Mouse (Mus musculus): ENCODE measurements around the gene Tuba4a. TPM values are rescaled to one million over a fixed set of nuclear protein-coding genes. Genes with fewer than 3 reads are reported as not detected.

The Tuba4a gene
- polyA plus RNA-seq, 1 experiment from 2014 or later: 22.2 TPM

GRCm38 (mm10) chr1:75181377-75181870 is 38.2 kb downstream of the Tuba4a start:
- Histone ChIP-seq H3K27me3 (ENCODE audit: control insufficient read depth, insufficient read depth, low read depth, low read length) (no peaks in the 10 kb centered on the region), H3K27ac (ENCODE audit: low read length) (no peak overlapping the region), H3K36me3 (ENCODE audit: control insufficient read depth, insufficient read depth, low read length) (peaks cover 46% of the 10 kb centered on the region), H3K9me3 (replicated peaks; ENCODE audit: control insufficient read depth, low read length, poor library complexity, severe bottlenecking) (no peaks in the 10 kb centered on the region), H3K9ac (ENCODE audit: low read depth, low read length) (no peak overlapping the region), H3K4me1 (ENCODE audit: control insufficient read depth, insufficient read depth, low read length) (peaks cover 18% of the 10 kb centered on the region), H3K4me3 (ENCODE audit: low read depth, low read length) (no peak overlapping the region), H3K4me2 (ENCODE audit: low read length) (no peak overlapping the region)
- WGBS: 85% methylated on average over 4 of the region's 4 CpGs
- ATAC-seq: no peak

GRCm38 (mm10) chr1:75180741-75181140 is 38.9 kb downstream of the Tuba4a start:
- H3K27me3 ChIP-seq (ENCODE audit: control insufficient read depth, insufficient read depth, low read depth, low read length): no peaks in the 10 kb centered on the region
- peak; percentile 7; the same call in 1 of the 2 replicates for ATAC-seq
- 37% methylated on average over 7 of the region's 7 CpGs for WGBS
- no peak overlapping the region for H3K27ac ChIP-seq (ENCODE audit: low read length)
- H3K9me3 ChIP-seq (replicated peaks; ENCODE audit: control insufficient read depth, low read length, poor library complexity, severe bottlenecking): no peaks in the 10 kb centered on the region
- peak overlapping the region; percentile 100 for H3K4me2 ChIP-seq (ENCODE audit: low read length)
- H3K4me1 ChIP-seq (ENCODE audit: control insufficient read depth, insufficient read depth, low read length): peaks cover 18% of the 10 kb centered on the region
- H3K9ac ChIP-seq (ENCODE audit: low read depth, low read length): no peak overlapping the region
- H3K36me3 ChIP-seq (ENCODE audit: control insufficient read depth, insufficient read depth, low read length): peaks cover 42% of the 10 kb centered on the region
- H3K4me3 ChIP-seq (ENCODE audit: low read depth, low read length): peak overlapping the region; percentile 61

- no peaks in the 10 kb centered on the region for H3K9me3 ChIP-seq (replicated peaks; ENCODE audit: control insufficient read depth, low read length, poor library complexity, severe bottlenecking)
- ATAC-seq: peak; percentile 95
- H3K4me1 ChIP-seq (ENCODE audit: control insufficient read depth, insufficient read depth, low read length): peaks cover 18% of the 10 kb centered on the region
- H3K27me3 ChIP-seq (ENCODE audit: control insufficient read depth, insufficient read depth, low read depth, low read length): no peaks in the 10 kb centered on the region
- H3K4me3 ChIP-seq (ENCODE audit: low read depth, low read length): peak within 1 kb of the TSS; percentile 61
- H3K4me2 ChIP-seq (ENCODE audit: low read length): peak within 1 kb of the TSS; percentile 100
- H3K27ac ChIP-seq (ENCODE audit: low read length): peak within 1 kb of the TSS; percentile 45
- 0% methylated on average over 31 of the region's 31 CpGs for WGBS
- peak within 1 kb of the TSS; percentile 70 for H3K9ac ChIP-seq (ENCODE audit: low read depth, low read length)
- H3K36me3 ChIP-seq (ENCODE audit: control insufficient read depth, insufficient read depth, low read length): peaks cover 43% of the 10 kb centered on the region
Measured at GRCm38 (mm10) chr1:75180105-75180590, 39.5 kb downstream of the Tuba4a start, which contains the start of gene Abcb6. TSS of gene Abcb6 (minus strand) at chr1:75180392.

GRCm38 (mm10) chr1:75179334-75180104 is 40.1 kb downstream of the Tuba4a start:
- 9% methylated on average over 23 of the region's 23 CpGs for WGBS
- peak overlapping the region; percentile 100 for H3K4me2 ChIP-seq (ENCODE audit: low read length)
- H3K27me3 ChIP-seq (ENCODE audit: control insufficient read depth, insufficient read depth, low read depth, low read length): no peaks in the 10 kb centered on the region
- H3K27ac ChIP-seq (ENCODE audit: low read length): peak overlapping the region; percentile 45
- peaks cover 18% of the 10 kb centered on the region for H3K4me1 ChIP-seq (ENCODE audit: control insufficient read depth, insufficient read depth, low read length)
- H3K36me3 ChIP-seq (ENCODE audit: control insufficient read depth, insufficient read depth, low read length): peaks cover 38% of the 10 kb centered on the region
- H3K4me3 ChIP-seq (ENCODE audit: low read depth, low read length): peak overlapping the region; percentile 61
- no peaks in the 10 kb centered on the region for H3K9me3 ChIP-seq (replicated peaks; ENCODE audit: control insufficient read depth, low read length, poor library complexity, severe bottlenecking)
- peak; percentile 51; the same call in 1 of the 2 replicates for ATAC-seq
- peak overlapping the region; percentile 70 for H3K9ac ChIP-seq (ENCODE audit: low read depth, low read length)

GRCm38 (mm10) chr1:75168472-75169464 is 50.9 kb downstream of the Tuba4a start, which contains the start of gene Zfand2b:
TSS of gene Zfand2b (plus strand) at chr1:75168646.
- peak; percentile 96 for ATAC-seq
- Histone ChIP-seq H3K4me3 (ENCODE audit: low read depth, low read length) (peak within 1 kb of the TSS; percentile 82), H3K27ac (ENCODE audit: low read length) (peak within 1 kb of the TSS; percentile 90), H3K4me1 (ENCODE audit: control insufficient read depth, insufficient read depth, low read length) (peaks cover 9% of the 10 kb centered on the region), H3K4me2 (ENCODE audit: low read length) (peak within 1 kb of the TSS; percentile 85), H3K9ac (ENCODE audit: low read depth, low read length) (peak within 1 kb of the TSS; percentile 91), H3K9me3 (replicated peaks; ENCODE audit: control insufficient read depth, low read length, poor library complexity, severe bottlenecking) (no peaks in the 10 kb centered on the region), H3K36me3 (ENCODE audit: control insufficient read depth, insufficient read depth, low read length) (peaks cover 23% of the 10 kb centered on the region), H3K27me3 (ENCODE audit: control insufficient read depth, insufficient read depth, low read depth, low read length) (no peaks in the 10 kb centered on the region; the same call in 1 of the 2 replicates)
- under 1% methylated on average over 56 of the region's 59 CpGs for WGBS

GRCm38 (mm10) chr1:75168093-75168471 is 51.6 kb downstream of the Tuba4a start:
- H3K4me2 ChIP-seq (ENCODE audit: low read length): peak overlapping the region; percentile 85
- 8% methylated on average over 7 of the region's 7 CpGs for WGBS
- peak overlapping the region; percentile 82 for H3K4me3 ChIP-seq (ENCODE audit: low read depth, low read length)
- peak; percentile 73 for ATAC-seq
- H3K9ac ChIP-seq (ENCODE audit: low read depth, low read length): peak overlapping the region; percentile 91
- H3K27me3 ChIP-seq (ENCODE audit: control insufficient read depth, insufficient read depth, low read depth, low read length): no peaks in the 10 kb centered on the region; the same call in 1 of the 2 replicates
- peak overlapping the region; percentile 90 for H3K27ac ChIP-seq (ENCODE audit: low read length)
- H3K4me1 ChIP-seq (ENCODE audit: control insufficient read depth, insufficient read depth, low read length): peaks cover 9% of the 10 kb centered on the region
- peaks cover 20% of the 10 kb centered on the region for H3K36me3 ChIP-seq (ENCODE audit: control insufficient read depth, insufficient read depth, low read length)
- no peaks in the 10 kb centered on the region for H3K9me3 ChIP-seq (replicated peaks; ENCODE audit: control insufficient read depth, low read length, poor library complexity, severe bottlenecking)

Small RNA genes within 50 kb of the gene (microRNA-seq; reads per million reads assigned to microRNA genes)
- not detected for gene Gm27943

Other genes starting within 250 kb of the Tuba4a start
- gene Nhej1, start 94.7 kb downstream of the Tuba4a start, polyA plus RNA-seq (2015; fragmentation: Nextera tagmentation; extraction: Ambion mirVana): 5.1 and 5.2 TPM in 2 replicates
- not detected in 2 replicates for gene Slc23a3, start 86.0 kb downstream of the Tuba4a start, polyA plus RNA-seq (2015; fragmentation: Nextera tagmentation; extraction: Ambion mirVana)
- gene Cnppd1, start 77.2 kb downstream of the Tuba4a start, polyA plus RNA-seq (2015; fragmentation: Nextera tagmentation; extraction: Ambion mirVana): 52.5 and 54.0 TPM in 2 replicates
- 134 and 138 TPM in 2 replicates for gene Retreg2, start 77.1 kb downstream of the Tuba4a start, polyA plus RNA-seq (2015; fragmentation: Nextera tagmentation; extraction: Ambion mirVana)
- gene Zfand2b, start 51.2 kb downstream of the Tuba4a start, polyA plus RNA-seq (2015; fragmentation: Nextera tagmentation; extraction: Ambion mirVana): 38.2 and 41.8 TPM in 2 replicates
- 57.1 and 57.7 TPM in 2 replicates for gene Abcb6, start 39.5 kb downstream of the Tuba4a start, polyA plus RNA-seq (2015; fragmentation: Nextera tagmentation; extraction: Ambion mirVana)
- 27.2 and 29.5 TPM in 2 replicates for gene Ankzf1, start 27.7 kb downstream of the Tuba4a start, polyA plus RNA-seq (2015; fragmentation: Nextera tagmentation; extraction: Ambion mirVana)
- 59.0 and 60.8 TPM in 2 replicates for gene Atg9a, start 27.7 kb downstream of the Tuba4a start, polyA plus RNA-seq (2015; fragmentation: Nextera tagmentation; extraction: Ambion mirVana)
- 23.0 and 25.4 TPM in 2 replicates for gene Glb1l, start 9.1 kb downstream of the Tuba4a start, polyA plus RNA-seq (2015; fragmentation: Nextera tagmentation; extraction: Ambion mirVana)
- gene Stk16, start 9.0 kb downstream of the Tuba4a start, polyA plus RNA-seq (2015; fragmentation: Nextera tagmentation; extraction: Ambion mirVana): 147 and 154 TPM in 2 replicates
- gene A630095N17Rik, start 12.2 kb upstream of the Tuba4a start, polyA plus RNA-seq (2015; fragmentation: Nextera tagmentation; extraction: Ambion mirVana): not detected in 2 replicates
- gene Dnajb2, start 16.5 kb upstream of the Tuba4a start, polyA plus RNA-seq (2015; fragmentation: Nextera tagmentation; extraction: Ambion mirVana): 79.4 and 84.3 TPM in 2 replicates
- 26.3 and 33.4 TPM in 2 replicates for gene Ptprn, start 44.6 kb upstream of the Tuba4a start, polyA plus RNA-seq (2015; fragmentation: Nextera tagmentation; extraction: Ambion mirVana)
- gene Resp18, start 58.5 kb upstream of the Tuba4a start, polyA plus RNA-seq (2015; fragmentation: Nextera tagmentation; extraction: Ambion mirVana): 209 and 241 TPM in 2 replicates
- 136 and 145 TPM in 2 replicates for gene Dnpep, start 98.1 kb upstream of the Tuba4a start, polyA plus RNA-seq (2015; fragmentation: Nextera tagmentation; extraction: Ambion mirVana)
- 1.2 and 1.7 TPM in 2 replicates for gene Des, start 140.5 kb upstream of the Tuba4a start, polyA plus RNA-seq (2015; fragmentation: Nextera tagmentation; extraction: Ambion mirVana)
- gene Speg, start 155.4 kb upstream of the Tuba4a start, polyA plus RNA-seq (2015; fragmentation: Nextera tagmentation; extraction: Ambion mirVana): 17.7 and 20.8 TPM in 2 replicates
- 79.7 and 81.3 TPM in 2 replicates for gene Gmppa, start 216.1 kb upstream of the Tuba4a start, polyA plus RNA-seq (2015; fragmentation: Nextera tagmentation; extraction: Ambion mirVana)
- 45.4 and 54.8 TPM in 2 replicates for gene Asic4, start 230.6 kb upstream of the Tuba4a start, polyA plus RNA-seq (2015; fragmentation: Nextera tagmentation; extraction: Ambion mirVana)